Mouse (Mus musculus) bone marrow, adult 2 months (tissue): ENCODE data around the gene Gm49359.
"Not testable (repeated sequence)": the region's sequence is repeated elsewhere in the genome, so short reads cannot be mapped to it uniquely, and the experiment has no call there.

Experiments
- CTCF ChIP-seq: fragments of 200-500 bp; IDR thresholded peaks from 2 replicates; pipeline ENCODE4 v1.5.1; 2011; ENCODE audit warnings: low read length, control low read depth; ENCODE audit not compliant: control insufficient read depth, insufficient read depth
- POLR2A ChIP-seq: fragments of 200-500 bp; IDR thresholded peaks from 2 replicates; pipeline ENCODE4 v1.6.1; 2011; ENCODE audit warnings: low read depth, mild to moderate bottlenecking, control low read depth, low read length, borderline replicate concordance; ENCODE audit not compliant: control insufficient read depth

GRCm38 (mm10) chr13:62466424-62467334, at the start of gene Gm49359:
- not testable (repeated sequence) for TF ChIP-seq POLR2A, CTCF
